Mouse (Mus musculus) limb, embryonic 13.5 days (tissue): ENCODE results near the gene Gm10282. TPM values are rescaled to one million over a fixed set of nuclear protein-coding genes. Genes with fewer than 3 reads are reported as not detected.

ENCODE experiments used
- polyA plus RNA-seq: library from polyadenylated mRNA; unstranded; fragments of >200 nt; fragmentation: Nextera tagmentation; extraction: Ambion mirVana; gene quantifications from 2 replicates; pipeline ENCODE4 v1.2.1, GENCODE M21; 2015

The Gm10282 gene
- polyA plus RNA-seq, 1 experiment from 2014 or later: 31.7 TPM

Other genes with a start within 250 kb of the Gm10282 start
- gene Olfr373, start 222.1 kb downstream of the Gm10282 start, polyA plus RNA-seq: not detected in 2 replicates
- 0.09 TPM in 1 of 2 replicates, not detected in the other for gene Olfr374, start 198.2 kb downstream of the Gm10282 start, polyA plus RNA-seq
- 638 and 655 TPM in 2 replicates for gene Tpm4, start 170.3 kb downstream of the Gm10282 start, polyA plus RNA-seq
- gene Rab8a, start 144.1 kb downstream of the Gm10282 start, polyA plus RNA-seq: 121 and 125 TPM in 2 replicates
- gene Hsh2d, start 115.6 kb downstream of the Gm10282 start, polyA plus RNA-seq: not detected in 2 replicates
- not detected in 2 replicates for gene Cib3, start 92.4 kb downstream of the Gm10282 start, polyA plus RNA-seq
- gene Gm11034, start 91.6 kb downstream of the Gm10282 start, polyA plus RNA-seq: not detected in 2 replicates
- gene Fam32a, start 85.5 kb downstream of the Gm10282 start, polyA plus RNA-seq: 70.5 and 70.6 TPM in 2 replicates
- gene Ap1m1, start 65.2 kb downstream of the Gm10282 start, polyA plus RNA-seq: 127 and 132 TPM in 2 replicates
- 7.9 and 8.9 TPM in 2 replicates for gene Klf2, start 13.8 kb upstream of the Gm10282 start, polyA plus RNA-seq
- gene Eps15l1, start 116.2 kb upstream of the Gm10282 start, polyA plus RNA-seq: 61.5 and 65.3 TPM in 2 replicates
- 1.4 and 1.5 TPM in 2 replicates for gene Calr3, start 138.6 kb upstream of the Gm10282 start, polyA plus RNA-seq
- gene 1700030K09Rik, start 138.6 kb upstream of the Gm10282 start, polyA plus RNA-seq: 18.1 and 19.2 TPM in 2 replicates
- gene Cherp, start 170.0 kb upstream of the Gm10282 start, polyA plus RNA-seq: 59.1 and 69.8 TPM in 2 replicates
- 20.2 and 21.8 TPM in 2 replicates for gene Slc35e1, start 187.4 kb upstream of the Gm10282 start, polyA plus RNA-seq
- 19.4 and 19.9 TPM in 2 replicates for gene Med26, start 243.0 kb upstream of the Gm10282 start, polyA plus RNA-seq